Mouse (Mus musculus) limb, embryonic 10.5 days (tissue): ENCODE measurements around the gene Gm2115. TPM values are rescaled to one million over a fixed set of nuclear protein-coding genes. Genes with fewer than 3 reads are reported as not detected.

Experiments used
- DNase-seq: peaks from one replicate; pipeline ENCODE4 v3.0.0-alpha.2; 2017; ENCODE audit warnings: low spot score
- H3K27ac ChIP-seq: fragments of 300-500 bp; sonication (generic); 2 replicates; pipeline ENCODE4 v1.5.1; 2016; ENCODE audit warnings: mild to moderate bottlenecking
- H3K27me3 ChIP-seq: fragments of 300-500 bp; sonication (generic); 2 replicates; pipeline ENCODE4 v1.6.1; 2016; ENCODE audit warnings: low read depth, mild to moderate bottlenecking; ENCODE audit not compliant: poor library complexity, severe bottlenecking
- H3K36me3 ChIP-seq: fragments of 300-500 bp; sonication (generic); 2 replicates; pipeline ENCODE4 v1.6.1; 2016; ENCODE audit warnings: mild to moderate bottlenecking, moderate library complexity
- H3K4me1 ChIP-seq: fragments of 300-500 bp; sonication (generic); 2 replicates; pipeline ENCODE4 v1.6.1; 2016
- H3K4me3 ChIP-seq: fragments of 300-500 bp; sonication (generic); 2 replicates; pipeline ENCODE4 v1.5.1; 2016; ENCODE audit warnings: mild to moderate bottlenecking, moderate library complexity
- H3K9me3 ChIP-seq: fragments of 300-500 bp; sonication (generic); replicated peaks from 2 replicates; pipeline ENCODE4 v1.6.1; 2016; ENCODE audit warnings: mild to moderate bottlenecking
- WGBS: fragments of 180-500 bp; shearing (Covaris S2); methylation state at CpG from one replicate; pipeline ENCODE4 v1.1.7; 2016; 5-methylcytosine and 5-hydroxymethylcytosine counted together
- polyA plus RNA-seq: library from polyadenylated mRNA; unstranded; fragments of >200 nt; fragmentation: Nextera tagmentation; extraction: Ambion mirVana; gene quantifications from 2 replicates; pipeline ENCODE4 v1.2.1, GENCODE M21; 2016

The Gm2115 gene
- 0.03 TPM in 1 of 2 replicates, not detected in the other for polyA plus RNA-seq

- Histone ChIP-seq H3K4me1 (peaks cover 8% of the 10 kb centered on the region), H3K9me3 (no peaks in the 10 kb centered on the region), H3K36me3 (no peaks in the 10 kb centered on the region), H3K27ac (peak within 1 kb of the TSS; percentile 61; the same call in 1 of the 2 replicates), H3K4me3 (peak within 1 kb of the TSS; percentile 56), H3K27me3 (peaks cover 39% of the 10 kb centered on the region)
- DNase-seq, result peak; percentile 66
- under 1% methylated on average over 52 of the region's 52 CpGs for WGBS
Observed at GRCm38 (mm10) chr7:84528796-84529533, at the start of gene Gm2115. Gene Gm2115, plus strand, starts transcription at chr7:84528954.

- Histone ChIP-seq H3K4me1 (no peaks in the 10 kb centered on the region), H3K27me3 (no peaks in the 10 kb centered on the region), H3K36me3 (no peaks in the 10 kb centered on the region), H3K9me3 (no peaks in the 10 kb centered on the region), H3K4me3 (no peak overlapping the region), H3K27ac (no peak overlapping the region)
- DNase-seq, result no peak
- WGBS, result 77% methylated on average over 3 of the region's 3 CpGs
Observed at GRCm38 (mm10) chr7:84483447-84484407, 45.0 kb upstream of the Gm2115 start.

DNA sequence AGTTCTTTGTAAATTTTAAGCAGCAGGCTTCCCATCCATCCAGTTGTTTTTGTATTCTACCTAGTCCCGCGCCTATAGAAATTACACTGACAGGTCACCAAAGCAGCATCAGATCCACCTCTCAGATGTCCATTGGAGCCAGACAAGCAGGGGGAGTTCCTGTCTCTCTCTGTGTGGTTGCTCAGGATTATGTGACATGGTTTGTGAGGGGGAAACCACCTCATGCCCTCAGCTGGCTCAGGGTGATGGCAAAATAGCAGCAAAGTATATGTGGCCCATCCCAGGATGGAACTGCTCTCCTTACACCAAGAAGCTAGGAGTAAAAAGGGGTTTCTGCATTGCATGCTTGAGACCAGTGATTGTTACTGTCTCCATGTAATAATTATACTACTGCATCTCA, 42.3 kb upstream of the Gm2115 start:
- Histone ChIP-seq H3K27ac (no peak overlapping the region), H3K9me3 (no peaks in the 10 kb centered on the region), H3K27me3 (no peaks in the 10 kb centered on the region), H3K4me3 (no peak overlapping the region), H3K36me3 (no peaks in the 10 kb centered on the region), H3K4me1 (no peaks in the 10 kb centered on the region)
- 95% methylated on average over 2 of the region's 2 CpGs for WGBS
- DNase-seq, result no peak

DNA sequence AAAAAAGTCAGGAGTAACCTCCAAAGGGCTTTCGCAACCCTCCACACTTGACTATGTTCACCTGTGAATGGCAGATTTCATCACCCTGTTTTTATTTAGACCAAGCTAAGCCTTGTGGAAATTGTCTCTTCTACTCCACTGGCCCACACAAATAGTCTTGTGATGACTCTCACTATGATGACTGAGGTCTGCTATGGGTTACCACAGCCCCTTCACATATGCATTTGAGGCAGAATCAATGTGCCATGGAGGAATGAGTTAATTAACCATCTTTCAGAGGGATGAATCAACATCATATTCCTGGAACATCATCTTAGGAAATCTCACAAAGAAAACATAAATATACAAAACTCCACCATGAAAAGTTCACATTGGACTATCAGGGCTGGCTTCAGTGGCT, 25.6 kb upstream of the Gm2115 start:
- no peak for DNase-seq
- Histone ChIP-seq H3K27me3 (no peaks in the 10 kb centered on the region), H3K4me3 (no peak overlapping the region), H3K27ac (no peak overlapping the region), H3K36me3 (no peaks in the 10 kb centered on the region), H3K9me3 (no peaks in the 10 kb centered on the region), H3K4me1 (no peaks in the 10 kb centered on the region)
- WGBS, result 97% methylated on average over 1 of the region's 1 CpGs

GRCm38 (mm10) chr7:84518533-84519198, 10.1 kb upstream of the Gm2115 start:
- Histone ChIP-seq H3K36me3 (no peaks in the 10 kb centered on the region), H3K4me1 (no peaks in the 10 kb centered on the region), H3K4me3 (no peak overlapping the region), H3K27ac (no peak overlapping the region), H3K9me3 (no peaks in the 10 kb centered on the region), H3K27me3 (no peaks in the 10 kb centered on the region)
- no peak for DNase-seq

DNA sequence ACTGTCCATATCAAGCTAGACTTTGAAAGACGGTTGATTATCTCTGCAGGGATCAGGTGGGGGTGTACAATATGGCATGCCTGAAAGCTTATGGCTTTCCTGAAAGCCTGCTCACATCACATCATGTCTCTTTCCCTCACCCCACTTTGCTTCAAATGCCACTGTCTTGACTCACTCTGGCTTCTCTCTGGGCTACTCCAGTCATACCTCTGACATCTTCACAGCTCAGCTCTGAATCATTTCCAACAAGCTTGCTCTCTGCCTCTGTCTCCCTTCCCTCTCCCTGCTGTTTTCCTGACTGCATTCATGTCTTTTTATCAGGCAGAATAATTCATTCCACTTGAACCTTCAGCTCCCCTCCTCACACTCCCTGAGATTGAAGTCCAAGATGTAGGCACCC, 7.4 kb upstream of the Gm2115 start:
- Histone ChIP-seq H3K27me3 (no peaks in the 10 kb centered on the region), H3K4me3 (no peak overlapping the region), H3K9me3 (no peaks in the 10 kb centered on the region), H3K36me3 (no peaks in the 10 kb centered on the region), H3K27ac (no peak overlapping the region), H3K4me1 (no peaks in the 10 kb centered on the region)
- 81% methylated on average over 1 of the region's 1 CpGs for WGBS
- DNase-seq, result no peak

DNA sequence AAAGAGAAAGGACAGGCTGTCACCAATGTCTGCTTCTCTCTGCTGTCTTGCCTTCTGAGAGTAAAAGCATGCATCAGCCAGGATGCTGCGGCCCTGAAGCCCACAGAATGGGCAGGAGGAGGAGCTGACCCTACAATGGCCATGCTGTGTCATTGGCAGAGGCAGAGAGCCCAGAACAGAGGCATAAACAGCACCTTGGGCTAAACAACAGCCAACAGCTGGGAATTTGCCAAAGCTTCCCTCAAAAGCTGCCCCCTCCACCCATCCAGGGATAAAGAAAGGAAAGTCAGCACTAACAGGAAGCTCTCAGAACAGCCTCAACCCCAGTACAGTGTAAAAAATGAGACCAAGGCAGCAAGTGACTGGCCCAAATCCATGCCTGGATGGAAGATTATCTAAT, 6.3 kb upstream of the Gm2115 start:
- Histone ChIP-seq H3K9me3 (no peaks in the 10 kb centered on the region), H3K27ac (no peak overlapping the region), H3K36me3 (no peaks in the 10 kb centered on the region), H3K4me3 (no peak overlapping the region), H3K4me1 (no peaks in the 10 kb centered on the region), H3K27me3 (peaks cover 3% of the 10 kb centered on the region)
- WGBS, result 48% methylated on average over 1 of the region's 1 CpGs
- DNase-seq, result no peak

DNA sequence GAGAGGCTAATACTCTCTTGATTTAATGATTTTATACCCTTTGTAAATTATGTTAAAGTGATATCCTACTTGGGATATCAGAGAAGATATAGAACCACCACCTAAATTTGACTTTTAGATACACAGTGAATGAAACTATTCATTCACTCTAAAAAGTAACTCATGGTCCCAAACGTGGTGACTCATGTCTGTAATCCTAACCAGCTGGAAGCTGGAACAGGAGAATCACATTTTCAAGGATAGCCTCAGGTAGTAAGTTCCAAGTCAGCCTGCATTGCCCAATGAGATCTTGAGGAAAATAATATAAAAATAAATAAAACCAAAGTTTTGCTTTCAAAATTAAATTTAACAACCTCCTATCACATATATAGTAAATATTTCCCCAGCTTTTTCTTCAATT, 2.6 kb upstream of the Gm2115 start:
- Histone ChIP-seq H3K9me3 (no peaks in the 10 kb centered on the region), H3K4me3 (no peak overlapping the region), H3K27ac (no peak overlapping the region), H3K27me3 (peaks cover 38% of the 10 kb centered on the region), H3K36me3 (no peaks in the 10 kb centered on the region), H3K4me1 (peaks cover 8% of the 10 kb centered on the region)
- no peak for DNase-seq
- 60% methylated on average over 1 of the region's 1 CpGs for WGBS

DNA sequence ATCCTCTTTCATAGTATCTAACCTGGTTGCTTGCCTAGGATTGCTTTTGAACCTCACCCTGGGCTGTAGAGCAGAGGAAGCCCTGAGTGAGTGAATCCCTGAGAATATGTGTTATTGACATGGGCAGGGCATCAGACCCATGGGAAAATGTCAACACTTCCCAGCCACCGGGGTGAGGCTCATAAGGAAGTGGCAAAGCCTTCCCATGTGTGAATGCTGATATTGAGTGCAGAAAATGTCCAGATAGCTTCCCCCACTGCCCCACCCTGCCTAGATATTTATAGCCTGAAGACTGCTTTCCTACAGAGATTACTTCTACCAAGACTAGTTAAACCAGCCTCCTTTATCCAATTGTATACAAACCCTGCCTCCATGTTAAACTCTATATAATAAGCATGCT, 4.0 kb downstream of the Gm2115 start:
- Histone ChIP-seq H3K27me3 (peaks cover 32% of the 10 kb centered on the region), H3K4me1 (peaks cover 8% of the 10 kb centered on the region), H3K27ac (no peak overlapping the region), H3K36me3 (no peaks in the 10 kb centered on the region), H3K4me3 (no peak overlapping the region), H3K9me3 (no peaks in the 10 kb centered on the region)
- DNase-seq, result no peak
- WGBS, result 81% methylated on average over 1 of the region's 1 CpGs

- Histone ChIP-seq H3K4me1 (no peaks in the 10 kb centered on the region), H3K27me3 (peaks cover 14% of the 10 kb centered on the region), H3K36me3 (no peaks in the 10 kb centered on the region), H3K9me3 (no peaks in the 10 kb centered on the region), H3K4me3 (no peak overlapping the region), H3K27ac (no peak overlapping the region)
- WGBS, result 81% methylated on average over 3 of the region's 3 CpGs
- DNase-seq, result no peak
Observed at GRCm38 (mm10) chr7:84534632-84535031, 5.9 kb downstream of the Gm2115 start.

DNA sequence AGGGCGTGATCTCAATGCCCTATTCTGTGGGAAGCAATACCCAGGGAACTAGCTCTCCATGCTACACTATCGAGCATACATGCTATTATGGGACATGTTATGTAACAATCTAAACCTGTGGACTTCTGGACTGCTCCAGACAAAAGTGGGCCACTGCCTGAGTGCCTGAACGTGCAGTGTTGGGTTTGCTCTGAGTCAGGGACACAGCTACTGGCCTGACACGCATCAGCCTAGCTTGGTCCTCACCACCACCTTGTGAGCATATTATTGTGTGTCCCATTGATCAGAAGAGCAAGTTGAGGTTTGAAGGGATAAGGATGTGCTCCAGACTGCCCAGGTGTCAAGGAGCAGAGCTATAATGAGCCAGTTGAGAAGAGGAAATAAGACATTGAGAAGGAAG, 16.2 kb downstream of the Gm2115 start:
- DNase-seq, result no peak
- Histone ChIP-seq H3K27ac (no peak overlapping the region), H3K9me3 (no peaks in the 10 kb centered on the region), H3K36me3 (no peaks in the 10 kb centered on the region), H3K4me1 (0 out of 2 replicates have a peak, but pooled peaks cover 4% of the 10 kb centered on the region), H3K27me3 (no peaks in the 10 kb centered on the region), H3K4me3 (no peak overlapping the region)
- 91% methylated on average over 4 of the region's 4 CpGs for WGBS

GRCm38 (mm10) chr7:84546667-84547066, 17.9 kb downstream of the Gm2115 start:
- H3K27ac ChIP-seq, result no peak overlapping the region
- DNase-seq, result no peak
- no peak overlapping the region for H3K4me3 ChIP-seq
- no peaks in the 10 kb centered on the region for H3K9me3 ChIP-seq
- H3K4me1 ChIP-seq, result 0 out of 2 replicates have a peak, but pooled peaks cover 4% of the 10 kb centered on the region
- no peaks in the 10 kb centered on the region for H3K27me3 ChIP-seq
- H3K36me3 ChIP-seq, result no peaks in the 10 kb centered on the region
- 65% methylated on average over 4 of the region's 4 CpGs for WGBS

DNA sequence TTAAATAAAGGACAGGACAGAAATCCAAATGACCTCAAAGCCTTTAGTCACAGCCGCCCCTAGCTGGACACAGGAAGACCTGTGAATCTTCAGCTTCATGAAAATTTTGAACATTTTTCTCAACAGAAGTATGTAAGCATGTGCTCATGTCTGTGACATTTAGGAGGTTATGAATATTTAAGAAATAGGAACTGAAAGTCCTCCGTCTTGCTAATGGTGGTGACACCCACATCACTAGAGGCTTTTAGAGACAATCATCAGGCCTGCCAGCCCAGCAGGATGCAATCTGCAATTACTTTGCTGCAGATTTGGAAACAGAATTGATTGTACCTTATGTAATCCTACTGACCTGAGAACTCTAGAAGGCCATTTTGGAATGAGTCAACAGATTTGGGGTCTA, 22.7 kb downstream of the Gm2115 start:
- no peaks in the 10 kb centered on the region for H3K9me3 ChIP-seq
- no peaks in the 10 kb centered on the region for H3K36me3 ChIP-seq
- H3K27me3 ChIP-seq, result no peaks in the 10 kb centered on the region
- H3K27ac ChIP-seq, result no peak overlapping the region
- no peak for DNase-seq
- 0 out of 2 replicates have a peak, but pooled peaks cover 4% of the 10 kb centered on the region for H3K4me1 ChIP-seq
- no peak overlapping the region for H3K4me3 ChIP-seq
- WGBS, result 88% methylated on average over 2 of the region's 2 CpGs
